Mouse (Mus musculus): Measurements from ENCODE around the gene Slc25a17.

DNA sequence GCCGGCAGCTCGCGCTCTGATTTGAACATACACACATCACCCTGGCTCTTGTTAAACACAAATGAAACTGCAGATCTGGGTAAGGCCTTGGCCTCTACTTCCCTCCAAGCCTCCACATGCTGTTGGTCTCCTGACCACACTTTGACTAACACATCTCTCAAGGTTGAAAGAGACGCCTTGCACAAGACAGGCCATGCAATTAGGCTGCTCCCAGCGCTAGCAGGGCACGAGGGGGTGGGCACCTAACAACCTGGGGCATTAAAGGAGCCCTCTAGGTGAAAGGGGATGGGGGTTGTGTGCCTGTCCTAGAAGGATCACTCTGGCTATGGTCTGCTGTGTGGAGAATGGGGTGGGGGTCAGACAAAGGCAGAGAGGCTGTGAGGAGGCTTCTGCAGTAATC, 81.9 kb downstream of the Slc25a17 start:
- TF ChIP-seq POLR2A (IDR thresholded peaks at IDR 0.05; ENCODE audit: borderline replicate concordance, control insufficient read depth, low read depth, low read length) (no peak), CTCF (IDR thresholded peaks at IDR 0.05; ENCODE audit: control insufficient read depth, insufficient read depth, low read length) (no peak)
